Mouse (Mus musculus): ENCODE data around the gene Mfsd9.
A peak's percentile ranks its signal among the peaks of the same experiment; 100 is the strongest.
"Not testable (repeated sequence)": the region's sequence is repeated elsewhere in the genome, so short reads cannot be mapped to it uniquely, and the experiment has no call there.

Gene Mfsd9

GRCm38 (mm10) chr1:40783450-40783849 is 7.0 kb downstream of the Mfsd9 start:
- no peak for DNase-seq (ENCODE audit: low spot score)

GRCm38 (mm10) chr1:40776763-40777162 is 13.7 kb downstream of the Mfsd9 start:
- no peak for DNase-seq (ENCODE audit: low spot score)

- no peak for DNase-seq (ENCODE audit: low spot score)
Observed at GRCm38 (mm10) chr1:40776102-40776501, 14.4 kb downstream of the Mfsd9 start.

DNA sequence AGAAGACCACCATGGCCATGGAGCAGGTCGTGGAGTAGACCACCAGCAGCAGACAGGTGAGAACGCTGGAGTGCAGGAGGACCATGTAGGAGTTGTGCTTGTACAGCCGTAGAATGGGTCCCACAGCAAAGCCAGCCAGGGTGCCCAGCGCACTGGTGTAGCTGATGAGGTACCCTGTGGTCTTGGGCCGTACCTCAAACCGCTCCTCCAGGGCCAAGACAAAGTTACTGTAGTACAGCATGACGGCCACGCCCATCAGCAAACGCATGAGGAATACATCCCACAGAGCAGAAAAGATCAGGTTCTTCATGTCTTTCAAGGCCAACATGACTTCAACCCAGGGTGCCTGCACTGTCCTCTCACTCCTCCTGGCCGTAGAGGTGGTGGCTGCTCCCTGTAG is 16.4 kb downstream of the Mfsd9 start:
- DNase-seq (ENCODE audit: low spot score), result no peak

DNA sequence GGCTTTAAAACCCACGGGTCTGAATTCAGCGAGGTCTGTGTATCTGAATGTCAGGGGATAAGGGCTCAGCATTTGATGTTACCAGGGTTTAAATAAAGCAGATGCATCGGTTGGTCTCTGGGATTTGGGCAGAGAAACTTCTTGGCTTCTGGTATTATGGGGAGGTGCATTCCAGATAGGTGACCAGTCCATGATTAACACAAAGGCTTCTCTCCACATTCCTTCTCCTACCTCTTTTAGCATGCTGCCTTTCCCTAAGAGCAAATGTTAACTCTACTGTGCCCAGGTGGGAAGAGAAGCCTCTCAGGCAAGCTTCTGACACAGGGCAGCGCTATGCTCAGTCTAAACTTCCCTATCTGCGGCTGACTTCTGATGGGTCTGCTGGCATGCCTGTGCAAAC is 17.3 kb downstream of the Mfsd9 start:
- no peak for DNase-seq (ENCODE audit: low spot score)

DNA sequence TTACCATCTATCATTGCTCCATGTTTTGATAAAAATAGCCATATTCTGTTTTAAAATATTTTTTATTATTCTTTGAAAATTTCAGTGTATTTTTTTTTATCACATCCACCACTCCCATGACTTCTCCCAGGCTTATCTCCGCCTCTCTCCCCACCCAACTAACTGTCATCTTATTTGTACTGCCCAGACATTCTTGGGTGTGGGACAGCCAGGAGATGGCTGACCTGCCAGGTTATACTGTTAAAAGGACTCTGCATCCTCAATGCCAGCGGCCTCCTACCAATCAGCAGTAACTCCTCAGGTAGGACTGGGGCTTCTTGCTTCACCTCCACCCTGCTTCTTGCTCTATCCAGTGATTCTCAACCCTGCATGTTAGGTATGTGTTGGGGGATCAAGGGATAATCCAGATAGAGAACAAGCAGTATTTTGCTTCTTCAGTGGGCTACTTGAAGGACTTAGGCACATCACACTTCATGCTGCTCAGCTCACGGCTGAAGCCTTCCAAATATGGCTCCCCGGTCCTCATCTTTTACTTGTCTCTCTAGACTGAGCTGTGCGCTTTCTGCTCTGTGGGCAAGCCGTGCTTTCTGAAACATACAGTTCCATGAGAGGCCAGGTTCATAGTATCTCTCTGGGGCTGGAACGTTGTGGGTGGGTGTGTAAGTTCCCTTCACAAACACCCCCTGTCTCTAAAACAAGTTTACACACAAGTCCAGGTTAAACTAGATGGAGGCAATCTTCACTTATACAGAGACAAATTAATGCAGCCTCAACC is 19.1 kb downstream of the Mfsd9 start:
- DNase-seq (ENCODE audit: low spot score), result no peak

- DNase-seq (ENCODE audit: low spot score), result no peak
Observed at GRCm38 (mm10) chr1:40769331-40769894, 21.1 kb downstream of the Mfsd9 start.

DNA sequence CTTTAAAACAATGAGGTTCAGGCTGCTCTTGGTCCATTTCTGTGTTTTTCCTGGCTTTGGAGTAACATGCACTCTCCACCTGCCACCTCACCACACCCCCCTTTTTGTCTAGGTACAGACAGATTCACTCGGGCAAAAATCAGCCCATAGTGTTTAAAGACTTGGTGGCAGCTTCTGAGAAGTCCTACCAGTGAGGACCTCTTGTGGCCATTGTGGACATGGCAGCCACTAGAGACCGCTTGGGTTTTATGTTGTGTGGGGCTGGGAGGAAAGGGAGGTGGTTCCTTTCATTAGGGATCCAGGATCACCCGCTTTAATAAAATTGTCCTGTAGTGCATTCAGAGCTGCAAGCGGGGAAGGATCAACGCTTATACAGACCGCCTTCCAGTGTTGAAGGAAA is 21.9 kb downstream of the Mfsd9 start:
- DNase-seq (ENCODE audit: low spot score), result peak; percentile 76

DNA sequence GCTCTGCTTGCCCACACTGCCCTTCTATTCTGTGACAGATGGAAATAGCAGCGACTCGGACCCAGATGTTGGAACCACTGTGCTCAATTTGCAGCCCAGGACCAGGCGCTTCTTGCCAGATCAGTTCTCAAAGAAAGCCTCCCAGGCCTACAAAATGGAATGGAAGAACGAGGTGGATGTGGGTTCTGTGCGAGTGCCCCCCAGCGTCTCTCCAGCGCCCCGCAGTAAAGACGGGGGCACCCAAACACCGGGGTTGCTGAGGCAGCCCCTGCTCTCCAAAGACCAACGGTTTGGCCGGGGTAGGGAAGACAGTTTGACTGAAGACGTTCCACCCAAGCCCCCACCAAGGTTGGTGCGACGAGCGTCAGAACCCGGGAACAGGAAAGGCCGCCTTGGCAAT is 22.9 kb downstream of the Mfsd9 start:
- no peak for DNase-seq (ENCODE audit: low spot score)

DNA sequence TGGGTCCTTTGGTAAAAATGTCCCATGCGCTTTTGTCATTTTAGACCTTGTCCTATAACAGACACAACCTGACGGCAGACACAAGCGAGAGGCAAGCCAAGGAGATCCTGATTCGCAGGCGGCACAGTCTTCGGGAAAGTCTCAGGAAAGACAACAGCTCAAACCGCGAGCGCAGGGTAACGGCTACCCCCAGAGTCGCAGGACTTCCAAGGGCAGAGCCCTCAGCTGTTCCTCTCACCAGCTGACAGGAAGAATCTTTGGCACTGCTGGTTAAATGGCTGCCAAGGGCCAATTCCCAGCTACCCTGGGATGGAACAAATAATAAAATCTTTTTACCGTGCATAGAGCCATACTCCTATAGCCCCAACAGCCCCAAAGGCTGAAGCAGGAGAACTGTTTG is 25.0 kb downstream of the Mfsd9 start:
- DNase-seq (ENCODE audit: low spot score), result no peak

DNA sequence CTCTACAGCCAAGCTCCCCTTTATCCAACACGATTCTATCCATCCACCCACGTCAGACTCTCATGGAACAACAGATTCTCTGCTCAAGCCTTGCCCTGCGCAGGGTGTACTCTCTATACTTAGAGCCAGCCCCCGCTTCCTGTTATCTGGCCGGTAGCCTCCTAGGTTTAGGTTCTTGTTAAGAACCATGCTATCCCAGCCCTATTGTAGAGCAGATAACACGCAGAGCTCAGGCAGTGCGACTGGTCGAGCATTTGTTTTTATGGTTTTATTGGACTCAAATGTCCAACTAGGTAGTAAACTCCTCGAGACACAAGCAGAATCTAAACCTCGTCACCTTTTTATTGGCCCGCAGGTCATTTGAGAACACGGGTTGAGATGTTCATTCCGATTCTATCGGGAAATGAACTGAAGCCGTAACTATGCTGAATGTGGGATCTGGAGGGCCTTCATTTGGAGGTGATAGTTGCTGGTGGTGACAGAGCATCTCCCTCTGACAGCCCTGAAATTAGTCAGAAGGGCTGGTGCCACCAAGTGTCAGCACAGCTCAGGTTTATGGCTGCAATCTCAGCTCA is 25.7 kb downstream of the Mfsd9 start:
- DNase-seq (ENCODE audit: low spot score), result no peak

DNA sequence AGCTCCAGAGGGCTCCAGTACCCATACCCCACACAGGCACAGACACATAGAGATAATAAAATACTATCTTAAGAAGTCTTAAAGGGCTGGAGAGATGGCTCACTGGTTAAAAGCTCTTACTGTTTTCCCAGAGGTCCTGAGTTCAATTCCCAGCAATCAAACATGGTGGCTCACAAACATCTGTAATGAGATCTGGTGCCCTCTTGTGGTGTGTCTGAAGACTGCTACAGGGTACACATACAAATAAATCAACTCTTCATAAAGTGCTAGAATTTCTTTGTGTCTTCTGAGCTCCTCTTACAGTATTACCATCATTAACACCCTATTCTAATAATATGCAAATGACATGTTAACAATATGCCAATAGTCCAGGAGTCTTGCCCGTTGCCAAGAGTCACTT is 26.4 kb downstream of the Mfsd9 start:
- DNase-seq (ENCODE audit: low spot score), result no peak

DNA sequence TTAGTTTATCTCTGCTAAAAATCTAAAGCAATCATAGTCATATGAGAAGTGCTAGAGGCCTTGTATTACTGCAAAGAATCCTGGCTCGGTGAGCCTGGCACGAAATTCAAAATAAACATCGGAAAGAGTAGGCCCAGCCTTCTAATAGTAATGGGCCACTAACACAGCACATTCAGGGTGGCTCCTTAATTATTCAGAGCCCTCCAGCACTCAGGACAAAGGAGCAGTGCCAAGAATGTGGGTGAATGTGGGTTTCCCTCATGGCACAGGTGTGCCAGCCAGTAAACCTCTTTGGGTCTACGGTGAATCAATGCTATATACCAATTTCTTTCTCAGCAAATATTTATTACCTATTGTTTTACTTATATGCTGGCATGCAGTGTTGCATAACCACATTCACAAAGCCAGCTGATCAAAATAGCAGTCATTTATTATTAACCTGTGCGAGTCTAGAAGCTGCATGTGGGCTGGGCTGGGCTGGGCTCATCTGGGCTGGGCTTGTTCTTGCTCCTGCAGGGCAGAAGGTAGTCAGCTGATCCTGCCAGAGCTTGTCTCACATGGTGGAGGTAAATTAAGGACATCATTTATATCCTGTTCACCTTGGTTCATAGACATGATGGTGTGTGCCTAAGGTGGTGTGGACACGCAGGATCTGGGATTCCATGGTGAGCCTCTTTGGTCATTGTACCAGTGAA is 30.6 kb downstream of the Mfsd9 start:
- no peak for DNase-seq (ENCODE audit: low spot score)

- no peak for DNase-seq (ENCODE audit: low spot score)
Observed at GRCm38 (mm10) chr1:40746089-40746488, 44.4 kb downstream of the Mfsd9 start.

GRCm38 (mm10) chr1:40740739-40741138 is 49.7 kb downstream of the Mfsd9 start:
- no peak for DNase-seq (ENCODE audit: low spot score)

DNA sequence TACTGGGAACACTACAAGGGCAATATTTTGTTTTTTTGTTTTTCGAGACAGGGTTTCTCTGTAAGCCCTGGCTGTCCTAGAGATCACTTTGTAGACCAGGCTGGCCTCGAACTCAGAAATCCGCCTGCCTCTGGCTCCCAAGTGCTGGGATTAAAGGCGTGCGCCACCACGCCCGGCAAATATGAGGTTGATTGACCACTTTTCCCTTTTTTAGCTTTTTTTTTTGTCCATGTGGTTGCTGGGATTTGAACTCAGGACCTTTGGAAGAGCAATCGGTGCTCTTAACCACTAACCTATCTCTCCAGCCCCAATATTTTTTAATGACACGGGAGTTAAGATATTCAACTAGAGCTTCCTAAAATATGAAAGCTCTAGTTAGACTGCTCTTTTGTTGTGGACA is 52.2 kb downstream of the Mfsd9 start:
- DNase-seq (ENCODE audit: low spot score), result not testable (repeated sequence)

GRCm38 (mm10) chr1:40737671-40738070 is 52.8 kb downstream of the Mfsd9 start:
- no peak for DNase-seq (ENCODE audit: low spot score)

GRCm38 (mm10) chr1:40728636-40729035 is 61.9 kb downstream of the Mfsd9 start:
- no peak for DNase-seq (ENCODE audit: low spot score)

DNA sequence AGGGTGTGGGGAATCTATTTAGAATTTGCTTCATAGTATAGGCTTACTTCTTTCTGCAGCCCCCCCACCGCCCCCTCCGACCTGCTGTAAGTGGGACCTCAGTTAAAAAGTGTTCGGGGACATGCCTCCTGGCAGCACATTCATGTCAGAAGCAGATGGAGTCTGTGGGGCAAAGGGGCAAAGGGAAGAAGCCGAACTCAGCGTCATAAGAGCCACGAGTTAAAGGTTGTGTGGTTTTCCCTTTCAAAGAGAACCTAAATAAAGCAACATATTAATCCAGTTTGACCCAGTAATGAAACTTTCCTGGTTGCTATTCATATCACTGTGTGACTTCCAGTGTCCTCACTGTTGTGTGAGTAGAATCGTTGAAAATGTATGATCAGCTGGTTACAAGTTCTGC is 63.1 kb downstream of the Mfsd9 start:
- DNase-seq (ENCODE audit: low spot score), result no peak

GRCm38 (mm10) chr1:40726051-40726450 is 64.4 kb downstream of the Mfsd9 start:
- no peak for DNase-seq (ENCODE audit: low spot score)
